Mouse (Mus musculus): ENCODE data around the gene Fam3c. TPM values are rescaled to one million over a fixed set of nuclear protein-coding genes. Genes with fewer than 3 reads are reported as not detected.

The Fam3c gene
- polyA plus RNA-seq, 1 experiment from 2014 or later: 47.0 TPM

GRCm38 (mm10) chr6:22340779-22341178 is 15.3 kb downstream of the Fam3c start:
- H3K9me3 ChIP-seq (replicated peaks; ENCODE audit: control insufficient read depth, low read length): no peaks in the 10 kb centered on the region
- H3K4me2 ChIP-seq (ENCODE audit: low read depth, low read length): no peak overlapping the region
- peaks cover 3% of the 10 kb centered on the region; the same call in 1 of the 2 replicates for H3K4me1 ChIP-seq (ENCODE audit: control insufficient read depth, insufficient read depth, low read length)
- 96% methylated on average over 14 of the region's 14 CpGs for WGBS
- H3K27me3 ChIP-seq (ENCODE audit: control insufficient read depth, insufficient read depth, low read length): no peaks in the 10 kb centered on the region
- H3K36me3 ChIP-seq (replicated peaks; ENCODE audit: control insufficient read depth, insufficient read depth, low read depth, low read length): no peaks in the 10 kb centered on the region; the same call in 1 of the 2 replicates
- H3K27ac ChIP-seq (replicated peaks; ENCODE audit: low read depth, low read length): no peak overlapping the region
- no peak overlapping the region for H3K4me3 ChIP-seq (ENCODE audit: low read depth, low read length)
- ATAC-seq (replicated peaks; ENCODE audit: insufficient number of reproducible peaks, low FRiP score, low TSS enrichment, low read depth) (no peak), DNase-seq (ENCODE audit: low spot score) (no peak)
- H3K9ac ChIP-seq (replicated peaks; ENCODE audit: low read length): no peak overlapping the region

- H3K36me3 ChIP-seq (replicated peaks; ENCODE audit: control insufficient read depth, insufficient read depth, low read depth, low read length): no peaks in the 10 kb centered on the region; the same call in 1 of the 2 replicates
- H3K9me3 ChIP-seq (replicated peaks; ENCODE audit: control insufficient read depth, low read length): no peaks in the 10 kb centered on the region
- no peak overlapping the region for H3K4me2 ChIP-seq (ENCODE audit: low read depth, low read length)
- H3K4me1 ChIP-seq (ENCODE audit: control insufficient read depth, insufficient read depth, low read length): peaks cover 3% of the 10 kb centered on the region; the same call in 1 of the 2 replicates
- 91% methylated on average over 15 of the region's 15 CpGs for WGBS
- no peaks in the 10 kb centered on the region for H3K27me3 ChIP-seq (ENCODE audit: control insufficient read depth, insufficient read depth, low read length)
- DNase-seq (ENCODE audit: low spot score): no peak
- H3K9ac ChIP-seq (replicated peaks; ENCODE audit: low read length): no peak overlapping the region
- H3K27ac ChIP-seq (replicated peaks; ENCODE audit: low read depth, low read length): no peak overlapping the region
- no peak overlapping the region for H3K4me3 ChIP-seq (ENCODE audit: low read depth, low read length)
- ATAC-seq (replicated peaks; ENCODE audit: insufficient number of reproducible peaks, low FRiP score, low TSS enrichment, low read depth): no peak
Observed at GRCm38 (mm10) chr6:22339763-22340542, 16.1 kb downstream of the Fam3c start.

GRCm38 (mm10) chr6:22332548-22332947 is 23.5 kb downstream of the Fam3c start:
- WGBS: 85% methylated on average over 2 of the region's 2 CpGs
- Histone ChIP-seq H3K4me1 (ENCODE audit: control insufficient read depth, insufficient read depth, low read length) (no peaks in the 10 kb centered on the region), H3K9ac (replicated peaks; ENCODE audit: low read length) (no peak overlapping the region), H3K9me3 (replicated peaks; ENCODE audit: control insufficient read depth, low read length) (no peaks in the 10 kb centered on the region), H3K36me3 (replicated peaks; ENCODE audit: control insufficient read depth, insufficient read depth, low read depth, low read length) (no peaks in the 10 kb centered on the region), H3K4me3 (ENCODE audit: low read depth, low read length) (no peak overlapping the region), H3K27me3 (ENCODE audit: control insufficient read depth, insufficient read depth, low read length) (no peaks in the 10 kb centered on the region), H3K27ac (replicated peaks; ENCODE audit: low read depth, low read length) (no peak overlapping the region), H3K4me2 (ENCODE audit: low read depth, low read length) (no peak overlapping the region)
- ATAC-seq (replicated peaks; ENCODE audit: insufficient number of reproducible peaks, low FRiP score, low TSS enrichment, low read depth) (no peak), DNase-seq (ENCODE audit: low spot score) (no peak)

- DNase-seq (ENCODE audit: low spot score): no peak
- Histone ChIP-seq H3K4me2 (ENCODE audit: low read depth, low read length) (no peak overlapping the region), H3K27ac (replicated peaks; ENCODE audit: low read depth, low read length) (no peak overlapping the region), H3K9ac (replicated peaks; ENCODE audit: low read length) (no peak overlapping the region), H3K4me1 (ENCODE audit: control insufficient read depth, insufficient read depth, low read length) (no peaks in the 10 kb centered on the region), H3K36me3 (replicated peaks; ENCODE audit: control insufficient read depth, insufficient read depth, low read depth, low read length) (no peaks in the 10 kb centered on the region), H3K27me3 (ENCODE audit: control insufficient read depth, insufficient read depth, low read length) (no peaks in the 10 kb centered on the region), H3K4me3 (ENCODE audit: low read depth, low read length) (no peak overlapping the region), H3K9me3 (replicated peaks; ENCODE audit: control insufficient read depth, low read length) (no peaks in the 10 kb centered on the region)
- ATAC-seq (replicated peaks; ENCODE audit: insufficient number of reproducible peaks, low FRiP score, low TSS enrichment, low read depth): no peak
- 87% methylated on average over 13 of the region's 13 CpGs for WGBS
Observed at GRCm38 (mm10) chr6:22330169-22330960, 25.7 kb downstream of the Fam3c start.

GRCm38 (mm10) chr6:22327931-22328330 is 28.1 kb downstream of the Fam3c start:
- H3K9me3 ChIP-seq (replicated peaks; ENCODE audit: control insufficient read depth, low read length): no peaks in the 10 kb centered on the region
- no peaks in the 10 kb centered on the region for H3K36me3 ChIP-seq (replicated peaks; ENCODE audit: control insufficient read depth, insufficient read depth, low read depth, low read length)
- H3K4me2 ChIP-seq (ENCODE audit: low read depth, low read length): no peak overlapping the region
- no peak overlapping the region for H3K27ac ChIP-seq (replicated peaks; ENCODE audit: low read depth, low read length)
- no peaks in the 10 kb centered on the region for H3K27me3 ChIP-seq (ENCODE audit: control insufficient read depth, insufficient read depth, low read length)
- ATAC-seq (replicated peaks; ENCODE audit: insufficient number of reproducible peaks, low FRiP score, low TSS enrichment, low read depth) (no peak), DNase-seq (ENCODE audit: low spot score) (no peak)
- WGBS: 60% methylated on average over 8 of the region's 8 CpGs
- no peaks in the 10 kb centered on the region for H3K4me1 ChIP-seq (ENCODE audit: control insufficient read depth, insufficient read depth, low read length)
- no peak overlapping the region for H3K4me3 ChIP-seq (ENCODE audit: low read depth, low read length)
- H3K9ac ChIP-seq (replicated peaks; ENCODE audit: low read length): no peak overlapping the region

- DNase-seq (ENCODE audit: low spot score) (no peak), ATAC-seq (replicated peaks; ENCODE audit: insufficient number of reproducible peaks, low FRiP score, low TSS enrichment, low read depth) (no peak)
- Histone ChIP-seq H3K4me3 (ENCODE audit: low read depth, low read length) (no peak overlapping the region), H3K27ac (replicated peaks; ENCODE audit: low read depth, low read length) (no peak overlapping the region), H3K4me2 (ENCODE audit: low read depth, low read length) (no peak overlapping the region), H3K36me3 (replicated peaks; ENCODE audit: control insufficient read depth, insufficient read depth, low read depth, low read length) (no peaks in the 10 kb centered on the region), H3K4me1 (ENCODE audit: control insufficient read depth, insufficient read depth, low read length) (no peaks in the 10 kb centered on the region), H3K9ac (replicated peaks; ENCODE audit: low read length) (no peak overlapping the region), H3K27me3 (ENCODE audit: control insufficient read depth, insufficient read depth, low read length) (no peaks in the 10 kb centered on the region), H3K9me3 (replicated peaks; ENCODE audit: control insufficient read depth, low read length) (no peaks in the 10 kb centered on the region)
- WGBS: 76% methylated on average over 4 of the region's 4 CpGs
Observed at GRCm38 (mm10) chr6:22327091-22327490, 29.0 kb downstream of the Fam3c start.

- WGBS: 79% methylated on average over 4 of the region's 4 CpGs
- no peak for ATAC-seq (replicated peaks; ENCODE audit: insufficient number of reproducible peaks, low FRiP score, low TSS enrichment, low read depth)
Observed at GRCm38 (mm10) chr6:22326289-22326688, 29.8 kb downstream of the Fam3c start.

More at GRCm38 (mm10) chr6:22326289-22326688, 29.8 kb downstream of the Fam3c start:
- H3K4me1 ChIP-seq (ENCODE audit: control insufficient read depth, insufficient read depth, low read length): no peaks in the 10 kb centered on the region
- no peak overlapping the region for H3K9ac ChIP-seq (replicated peaks; ENCODE audit: low read length)
- H3K4me2 ChIP-seq (ENCODE audit: low read depth, low read length): no peak overlapping the region
- no peaks in the 10 kb centered on the region for H3K36me3 ChIP-seq (replicated peaks; ENCODE audit: control insufficient read depth, insufficient read depth, low read depth, low read length)
- no peak for DNase-seq (ENCODE audit: low spot score)
- H3K27ac ChIP-seq (replicated peaks; ENCODE audit: low read depth, low read length): no peak overlapping the region
- no peak overlapping the region for H3K4me3 ChIP-seq (ENCODE audit: low read depth, low read length)
- H3K27me3 ChIP-seq (ENCODE audit: control insufficient read depth, insufficient read depth, low read length): no peaks in the 10 kb centered on the region
- H3K9me3 ChIP-seq (replicated peaks; ENCODE audit: control insufficient read depth, low read length): no peaks in the 10 kb centered on the region
